Mouse (Mus musculus) embryonic facial prominence, embryonic 11.5 days (tissue): ENCODE measurements around the gene Chmp2a. TPM values are rescaled to one million over a fixed set of nuclear protein-coding genes. Genes with fewer than 3 reads are reported as not detected.

Source experiments
- ATAC-seq: fragments of 200-750 bp; cut with Nextera tagmentation; replicated peaks from 2 replicates; pipeline ENCODE4 v1.8.0; 2017; ENCODE audit warnings: low read depth; ENCODE audit not compliant: insufficient number of reproducible peaks, low FRiP score, low TSS enrichment
- DNase-seq: peaks from one replicate; pipeline ENCODE4 v3.0.0-alpha.2; 2015; ENCODE audit warnings: low spot score
- H3K27ac ChIP-seq: fragments of 300-500 bp; sonication (generic); replicated peaks from 2 replicates; pipeline ENCODE4 v1.5.1; 2014; ENCODE audit warnings: mild to moderate bottlenecking, low read depth, low read length, control low read depth
- H3K27me3 ChIP-seq: fragments of 300-500 bp; sonication (generic); 2 replicates; pipeline ENCODE4 v1.6.1; 2014; ENCODE audit warnings: mild to moderate bottlenecking, low read length, moderate library complexity, mixed read lengths; ENCODE audit not compliant: control insufficient read depth, insufficient read depth
- H3K36me3 ChIP-seq: fragments of 300-500 bp; sonication (generic); replicated peaks from 2 replicates; pipeline ENCODE4 v1.6.1; 2014; ENCODE audit warnings: low read depth, mild to moderate bottlenecking, low read length, moderate library complexity, mixed read lengths; ENCODE audit not compliant: control insufficient read depth, insufficient read depth
- H3K4me1 ChIP-seq: fragments of 300-500 bp; sonication (generic); 2 replicates; pipeline ENCODE4 v1.6.1; 2014; ENCODE audit warnings: low read length, mixed read lengths; ENCODE audit not compliant: control insufficient read depth, insufficient read depth
- H3K4me2 ChIP-seq: fragments of 300-500 bp; sonication (generic); 2 replicates; pipeline ENCODE4 v1.6.1; 2014; ENCODE audit warnings: low read depth, mild to moderate bottlenecking, control low read depth, low read length, moderate library complexity
- H3K4me3 ChIP-seq: fragments of 300-500 bp; sonication (generic); 2 replicates; pipeline ENCODE4 v1.5.1; 2014; ENCODE audit warnings: low read depth, low read length, control low read depth
- H3K9ac ChIP-seq: fragments of 300-500 bp; sonication (generic); replicated peaks from 2 replicates; pipeline ENCODE4 v1.6.1; 2014; ENCODE audit warnings: mild to moderate bottlenecking, control low read depth, low read length
- H3K9me3 ChIP-seq: fragments of 300-500 bp; sonication (generic); replicated peaks from 2 replicates; pipeline ENCODE4 v1.6.1; 2016; ENCODE audit warnings: mild to moderate bottlenecking, low read length, inconsistent platforms, mixed read lengths; ENCODE audit not compliant: control insufficient read depth
- WGBS: fragments of 180-500 bp; shearing (Covaris S2); extraction: QIAGEN DNeasy Blood & Tissue Kit; methylation state at CpG from one replicate; pipeline ENCODE4 v1.1.7; 2014; 5-methylcytosine and 5-hydroxymethylcytosine counted together
- polyA plus RNA-seq: library from polyadenylated mRNA; unstranded; fragments of >200 nt; fragmentation: Nextera tagmentation; extraction: Ambion mirVana; gene quantifications from 2 replicates; pipeline ENCODE4 v1.2.1, GENCODE M21; 2014

The Chmp2a gene
- polyA plus RNA-seq, 1 experiment from 2014 or later, result 107 TPM

DNA sequence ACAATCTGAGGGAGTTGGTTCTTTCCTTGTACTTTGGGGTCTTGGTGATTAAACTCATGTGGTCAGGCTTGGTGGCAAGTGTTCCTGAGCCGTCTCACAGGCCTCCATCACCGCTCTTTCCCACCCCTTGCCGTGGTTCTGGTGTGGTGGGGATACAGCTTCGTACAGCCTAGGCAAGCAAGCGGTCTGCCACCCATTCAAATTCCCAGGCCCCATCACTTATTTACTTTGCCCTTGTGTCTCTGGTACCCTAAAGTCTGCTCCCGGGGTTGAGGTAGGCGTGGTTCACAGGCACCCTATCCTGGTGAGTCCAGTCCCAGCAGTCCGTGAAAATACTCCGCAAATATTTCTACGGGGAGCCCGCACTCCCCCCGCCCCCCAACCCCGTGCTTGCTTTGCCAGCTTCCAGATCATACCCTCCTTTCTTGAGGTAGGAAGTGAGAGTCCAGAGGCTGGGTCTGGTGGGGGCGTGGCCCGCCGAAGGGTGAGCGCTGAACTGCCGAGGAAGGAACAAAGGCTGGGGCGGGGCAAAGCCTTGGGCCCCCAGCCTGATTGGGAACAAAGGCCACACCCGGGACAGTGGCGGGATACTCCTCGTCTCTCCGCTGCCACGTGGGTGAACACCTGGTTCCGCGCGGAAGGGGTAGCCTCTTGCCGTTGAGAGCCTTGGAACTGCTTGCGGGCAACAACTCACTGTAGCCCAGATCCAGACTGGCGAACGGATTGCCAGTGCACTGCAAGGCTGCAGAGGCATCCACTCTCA is 11.7 kb downstream of the Chmp2a start:
- DNase-seq (peak; percentile 95), ATAC-seq (peak; percentile 77)
- 4% methylated on average over 31 of the region's 31 CpGs for WGBS

DNA sequence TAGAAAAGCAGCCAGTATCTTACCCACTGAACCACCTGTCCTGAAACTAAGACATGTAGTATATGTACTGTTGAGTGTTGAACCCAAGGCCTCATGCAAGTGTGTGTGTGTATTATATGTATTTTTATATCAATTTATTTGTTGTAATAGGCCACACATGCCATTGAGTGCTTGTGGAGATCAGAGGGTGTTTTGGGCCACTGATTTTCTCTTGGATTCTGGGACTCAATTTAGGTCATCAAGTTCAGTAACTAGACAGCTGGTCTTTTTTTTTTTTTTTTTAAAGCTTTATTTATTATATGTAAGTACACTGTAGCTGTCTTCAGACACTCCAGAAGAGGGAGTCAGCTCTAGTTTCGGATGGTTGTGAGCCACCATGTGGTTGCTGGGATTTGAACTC is 19.4 kb downstream of the Chmp2a start:
- no peaks in the 10 kb centered on the region for H3K36me3 ChIP-seq
- DNase-seq, result no peak
- H3K27me3 ChIP-seq, result no peaks in the 10 kb centered on the region
- H3K4me3 ChIP-seq, result no peak overlapping the region
- no peaks in the 10 kb centered on the region for H3K9me3 ChIP-seq
- H3K4me2 ChIP-seq, result no peak overlapping the region
- 87% methylated on average over 1 of the region's 1 CpGs for WGBS
- H3K4me1 ChIP-seq, result no peaks in the 10 kb centered on the region
- no peak overlapping the region for H3K27ac ChIP-seq
- no peak overlapping the region for H3K9ac ChIP-seq
- ATAC-seq, result no peak

More for the DNA sequence above, 11.7 kb downstream of the Chmp2a start:
- Histone ChIP-seq H3K4me3 (peak overlapping the region; percentile 96), H3K36me3 (peaks cover 9% of the 10 kb centered on the region), H3K9me3 (no peaks in the 10 kb centered on the region), H3K4me2 (peak overlapping the region; percentile 97), H3K9ac (peak overlapping the region; percentile 99), H3K27ac (peak overlapping the region; percentile 100), H3K27me3 (no peaks in the 10 kb centered on the region), H3K4me1 (no peaks in the 10 kb centered on the region; the same call in 1 of the 2 replicates)

DNA sequence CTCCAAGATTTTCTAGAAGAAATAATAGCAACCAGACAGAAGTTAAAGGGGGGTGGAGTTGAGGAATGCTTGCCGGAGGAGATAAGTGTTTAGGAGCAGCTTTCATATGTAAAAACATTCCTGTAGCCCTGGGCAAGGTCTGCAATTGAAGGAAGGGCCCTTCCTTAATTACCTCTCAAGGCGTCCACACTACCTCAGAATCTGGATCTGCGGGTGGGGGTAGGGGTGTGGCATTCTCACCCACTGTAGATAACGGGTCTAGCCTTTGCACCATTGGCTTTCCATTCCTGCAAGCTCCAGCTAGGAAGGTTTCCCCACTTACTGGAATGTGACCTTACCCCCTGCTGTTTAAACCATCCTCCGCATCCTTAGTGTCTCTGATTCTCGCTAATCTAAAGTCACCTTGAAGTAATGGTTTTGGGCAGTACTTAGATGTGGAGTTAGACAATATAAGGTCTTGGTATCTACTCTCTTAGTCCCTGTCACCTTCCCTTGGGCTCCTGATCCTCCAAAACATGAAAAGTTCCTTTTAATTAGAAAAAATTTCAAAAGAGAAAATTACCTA is 20.2 kb downstream of the Chmp2a start:
- Histone ChIP-seq H3K4me2 (no peak overlapping the region), H3K27ac (no peak overlapping the region), H3K36me3 (no peaks in the 10 kb centered on the region), H3K27me3 (no peaks in the 10 kb centered on the region), H3K9me3 (no peaks in the 10 kb centered on the region), H3K4me1 (no peaks in the 10 kb centered on the region), H3K9ac (no peak overlapping the region), H3K4me3 (no peak overlapping the region)
- 33% methylated on average over 6 of the region's 6 CpGs for WGBS
- no peak for DNase-seq
- ATAC-seq, result no peak

DNA sequence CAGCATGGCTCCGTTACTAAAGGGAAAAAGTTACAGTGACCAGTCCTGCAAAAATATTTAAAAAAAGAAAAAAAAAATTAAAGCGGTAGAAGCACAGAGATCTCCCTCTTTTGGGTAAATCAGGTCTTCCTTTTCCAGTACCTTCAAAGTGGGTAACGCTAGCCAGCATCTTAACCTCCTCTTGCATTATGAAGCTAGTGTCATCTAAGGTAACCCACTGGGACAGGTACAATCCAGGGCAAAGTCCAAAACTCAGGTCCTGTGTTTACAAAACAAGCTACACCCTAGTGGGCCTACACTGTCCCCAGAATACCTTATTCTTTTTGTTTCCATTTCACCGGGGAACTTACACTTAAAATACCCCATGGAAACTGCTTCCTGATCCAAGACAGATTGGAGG is 20.9 kb downstream of the Chmp2a start:
- no peaks in the 10 kb centered on the region for H3K4me1 ChIP-seq
- no peak for ATAC-seq

DNA sequence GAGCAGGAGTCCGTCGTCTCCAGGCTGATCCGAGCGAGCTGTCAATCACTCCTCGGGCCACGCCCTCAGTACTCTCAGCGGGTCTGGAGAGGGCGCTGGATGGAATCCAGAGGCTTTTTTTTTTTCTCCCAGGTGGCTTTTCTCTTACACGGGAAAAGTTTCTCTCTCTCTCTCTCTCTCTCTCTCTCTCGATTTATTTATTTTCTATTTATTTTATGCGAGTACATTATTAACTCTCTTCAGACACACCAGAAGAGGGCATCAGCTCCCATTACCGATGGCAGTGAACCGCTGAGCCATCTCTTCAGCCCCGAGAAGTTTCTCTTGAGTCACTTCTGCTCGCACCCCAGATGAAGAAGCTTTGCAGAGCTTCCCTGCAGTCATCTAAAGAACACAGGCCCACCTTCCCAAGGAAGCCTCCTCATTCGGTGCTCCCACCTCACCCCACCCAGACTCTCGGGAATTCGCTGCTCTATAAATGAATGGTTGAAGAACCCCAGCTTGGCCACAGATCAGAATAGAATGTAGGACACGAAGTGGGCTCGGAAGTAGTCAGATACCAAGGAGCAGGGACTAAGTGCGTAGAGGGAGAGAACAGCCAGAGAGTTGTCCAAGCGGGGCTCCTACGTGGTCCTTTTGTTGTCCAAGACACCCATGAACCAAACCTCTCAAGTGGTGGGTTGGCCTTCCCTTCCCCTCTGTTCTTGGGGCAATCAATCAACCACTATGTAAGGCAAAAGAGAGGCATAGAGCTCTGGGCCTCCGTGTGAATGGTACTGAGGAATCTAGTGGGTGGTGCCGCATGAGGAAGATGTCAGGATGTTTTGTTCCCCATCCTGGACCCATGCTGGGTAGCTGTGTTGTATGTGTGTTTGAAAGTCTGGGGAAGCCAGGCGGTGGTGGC is 24.4 kb downstream of the Chmp2a start, which contains the start of gene Zbtb45:
Gene Zbtb45 (minus strand): TSS at position 30 of the 904 bp plus-strand sequence.
- Histone ChIP-seq H3K9me3 (no peaks in the 10 kb centered on the region), H3K27ac (peak within 1 kb of the TSS; percentile 95), H3K36me3 (peaks cover 6% of the 10 kb centered on the region; the same call in 1 of the 2 replicates), H3K4me1 (no peaks in the 10 kb centered on the region), H3K4me2 (peak within 1 kb of the TSS; percentile 83), H3K4me3 (peak within 1 kb of the TSS; percentile 62), H3K27me3 (peaks cover 4% of the 10 kb centered on the region; the same call in 1 of the 2 replicates), H3K9ac (peak within 1 kb of the TSS; percentile 90)
- DNase-seq, result no peak
- ATAC-seq, result no peak
- 20% methylated on average over 26 of the region's 26 CpGs for WGBS

More for the DNA sequence above, 20.9 kb downstream of the Chmp2a start:
- Histone ChIP-seq H3K9ac (no peak overlapping the region), H3K9me3 (no peaks in the 10 kb centered on the region), H3K4me2 (no peak overlapping the region), H3K27ac (no peak overlapping the region), H3K36me3 (no peaks in the 10 kb centered on the region), H3K27me3 (no peaks in the 10 kb centered on the region), H3K4me3 (no peak overlapping the region)
- 66% methylated on average over 4 of the region's 4 CpGs for WGBS
- DNase-seq, result no peak

DNA sequence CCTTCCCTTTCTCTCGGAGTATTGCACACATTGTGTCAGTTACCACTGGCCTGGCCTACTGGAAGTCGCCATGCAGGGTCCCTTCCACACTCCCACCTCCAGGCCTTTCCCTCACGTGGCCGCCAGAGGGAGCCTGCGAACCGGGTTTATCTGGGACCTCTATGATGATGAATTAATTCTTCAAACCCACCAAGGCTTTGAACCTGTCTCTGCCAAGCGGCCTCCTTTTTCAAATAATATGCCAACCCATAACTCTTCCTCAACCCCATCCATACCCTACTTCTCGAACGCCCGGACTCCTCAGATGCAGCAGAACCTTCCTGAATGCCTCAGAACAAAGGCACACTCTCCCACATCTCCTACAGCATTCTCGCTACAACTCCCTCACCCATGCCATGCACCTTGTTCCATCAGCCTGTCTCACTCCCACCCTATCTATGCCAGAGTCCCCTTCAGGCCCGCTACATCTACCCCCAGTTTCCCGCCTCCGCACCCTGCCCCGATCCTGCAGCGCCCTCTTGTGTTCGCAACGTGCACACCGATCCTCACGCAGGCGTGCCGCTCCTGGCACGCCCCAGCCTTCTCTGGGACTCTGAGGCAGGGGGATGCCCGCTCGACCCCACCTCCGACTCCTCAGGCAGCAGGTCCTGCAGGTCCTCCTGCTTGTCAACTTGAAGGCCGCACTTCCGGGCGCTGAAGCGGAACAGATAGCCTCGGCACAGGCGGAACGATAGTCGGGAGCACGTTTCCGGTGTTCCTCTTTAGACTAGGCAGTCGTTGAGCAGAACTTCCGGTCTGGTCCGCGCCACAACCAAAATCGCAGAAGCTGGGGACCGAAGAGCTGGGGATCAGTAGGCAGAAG is 25.2 kb downstream of the Chmp2a start:
- ATAC-seq (peak; percentile 89), DNase-seq (peak; percentile 98)
- Histone ChIP-seq H3K9me3 (no peaks in the 10 kb centered on the region), H3K4me3 (peak overlapping the region; percentile 62), H3K9ac (peak overlapping the region; percentile 90), H3K27me3 (peaks cover 4% of the 10 kb centered on the region; the same call in 1 of the 2 replicates), H3K4me1 (no peaks in the 10 kb centered on the region), H3K27ac (peak overlapping the region; percentile 95), H3K36me3 (peaks cover 6% of the 10 kb centered on the region; the same call in 1 of the 2 replicates), H3K4me2 (peak overlapping the region; percentile 83)
- under 1% methylated on average over 42 of the region's 42 CpGs for WGBS
